Mouse (Mus musculus) lung, embryonic 14.5 days (tissue): ENCODE measurements around the gene Adgrg3. TPM values are rescaled to one million over a fixed set of nuclear protein-coding genes. Genes with fewer than 3 reads are reported as not detected.
A peak's percentile ranks its signal among the peaks of the same experiment; 100 is the strongest.

Source experiments
- ATAC-seq: fragments of 200-750 bp; cut with Nextera tagmentation; 2 replicates; pipeline ENCODE4 v1.8.0; 2017; ENCODE audit warnings: mild to moderate bottlenecking, moderate TSS enrichment, moderate library complexity; ENCODE audit not compliant: insufficient read depth
- DNase-seq: peaks from one replicate; pipeline ENCODE4 v3.0.0-alpha.2; 2015
- H3K27ac ChIP-seq: fragments of 300-500 bp; sonication (generic); 2 replicates; pipeline ENCODE4 v1.5.1; 2014; ENCODE audit warnings: low read depth, mild to moderate bottlenecking, moderate library complexity
- H3K27me3 ChIP-seq: fragments of 300-500 bp; sonication (generic); 2 replicates; pipeline ENCODE4 v1.6.1; 2014; ENCODE audit warnings: low read length, control low read depth; ENCODE audit not compliant: insufficient read depth
- H3K36me3 ChIP-seq: fragments of 300-500 bp; sonication (generic); 2 replicates; pipeline ENCODE4 v1.6.1; 2014; ENCODE audit warnings: control low read depth; ENCODE audit not compliant: insufficient read depth
- H3K4me1 ChIP-seq: fragments of 300-500 bp; sonication (generic); 2 replicates; pipeline ENCODE4 v1.6.1; 2014; ENCODE audit warnings: antibody characterized with exemption, control low read depth; ENCODE audit not compliant: insufficient read depth
- H3K4me2 ChIP-seq: fragments of 300-500 bp; sonication (generic); 2 replicates; pipeline ENCODE4 v1.6.1; 2014; ENCODE audit warnings: mild to moderate bottlenecking
- H3K4me3 ChIP-seq: fragments of 300-500 bp; sonication (generic); 2 replicates; pipeline ENCODE4 v1.5.1; 2014; ENCODE audit warnings: low read depth, low read length
- H3K9ac ChIP-seq: fragments of 300-500 bp; sonication (generic); 2 replicates; pipeline ENCODE4 v1.6.1; 2014
- H3K9me3 ChIP-seq: fragments of 300-500 bp; sonication (generic); 2 replicates; pipeline ENCODE4 v1.6.1; 2016; ENCODE audit warnings: low read depth, low read length, control low read depth
- CTCF ChIP-seq: IDR thresholded peaks from 2 replicates; pipeline ENCODE4 v1.5.1; 2016; ENCODE audit warnings: antibody characterized with exemption, low read depth
- WGBS: fragments of 180-500 bp; shearing (Covaris S2); extraction: QIAGEN DNeasy Blood & Tissue Kit; methylation state at CpG from one replicate; pipeline ENCODE4 v1.1.7; 2014; 5-methylcytosine and 5-hydroxymethylcytosine counted together
- polyA plus RNA-seq: library from polyadenylated mRNA; unstranded; fragments of >200 nt; fragmentation: Nextera tagmentation; extraction: Ambion mirVana; gene quantifications from 2 replicates; pipeline ENCODE4 v1.2.1, GENCODE M21; 2014

The Adgrg3 gene
- 4.0 and 4.7 TPM in 2 replicates for polyA plus RNA-seq

- Histone ChIP-seq H3K4me2 (no peak within 1 kb of the TSS), H3K36me3 (peaks cover 5% of the 10 kb centered on the region; the same call in 1 of the 2 replicates), H3K4me1 (no peaks in the 10 kb centered on the region), H3K9me3 (no peaks in the 10 kb centered on the region), H3K27ac (no peak within 1 kb of the TSS), H3K4me3 (no peak within 1 kb of the TSS), H3K27me3 (no peaks in the 10 kb centered on the region), H3K9ac (no peak within 1 kb of the TSS)
- DNase-seq (no peak), ATAC-seq (no peak)
- WGBS = 68% methylated on average over 11 of the region's 11 CpGs
- no peak for TF ChIP-seq CTCF
These were observed at the start of gene Adgrg3 for GRCm38 (mm10) chr8:95017451-95017850. Adgrg3 (plus strand) TSS chr8:95017692.

GRCm38 (mm10) chr8:94973270-94973669 is 44.2 kb upstream of the Adgrg3 start:
- 86% methylated on average over 9 of the region's 9 CpGs for WGBS
- H3K4me2 ChIP-seq = no peak overlapping the region

GRCm38 (mm10) chr8:94973786-94974185 is 43.7 kb upstream of the Adgrg3 start:
- peaks cover 3% of the 10 kb centered on the region; the same call in 1 of the 2 replicates for H3K4me1 ChIP-seq
- peaks cover 6% of the 10 kb centered on the region; the same call in 1 of the 2 replicates for H3K27me3 ChIP-seq
- WGBS = 73% methylated on average over 9 of the region's 9 CpGs
- TF ChIP-seq CTCF = no peak
- no peaks in the 10 kb centered on the region for H3K36me3 ChIP-seq
- H3K9me3 ChIP-seq = no peaks in the 10 kb centered on the region
- DNase-seq (no peak), ATAC-seq (no peak)
- H3K4me2 ChIP-seq = no peak overlapping the region
- H3K4me3 ChIP-seq = no peak overlapping the region
- H3K27ac ChIP-seq = peak overlapping the region; percentile 83
- no peak overlapping the region for H3K9ac ChIP-seq

More at GRCm38 (mm10) chr8:94973270-94973669, 44.2 kb upstream of the Adgrg3 start:
- Histone ChIP-seq H3K36me3 (no peaks in the 10 kb centered on the region), H3K27ac (no peak overlapping the region), H3K9ac (no peak overlapping the region), H3K4me1 (peaks cover 3% of the 10 kb centered on the region; the same call in 1 of the 2 replicates), H3K4me3 (no peak overlapping the region), H3K9me3 (no peaks in the 10 kb centered on the region), H3K27me3 (peaks cover 5% of the 10 kb centered on the region; the same call in 1 of the 2 replicates)
- ATAC-seq (no peak), DNase-seq (no peak)
- TF ChIP-seq CTCF = no peak

GRCm38 (mm10) chr8:94974467-94975165 is 42.9 kb upstream of the Adgrg3 start, which contains the start of gene Adgrg1:
Adgrg1 (plus strand) TSS chr8:94974751.
- WGBS = 27% methylated on average over 7 of the region's 7 CpGs
- Histone ChIP-seq H3K9ac (no peak within 1 kb of the TSS), H3K36me3 (no peaks in the 10 kb centered on the region), H3K4me1 (peaks cover 3% of the 10 kb centered on the region; the same call in 1 of the 2 replicates), H3K4me3 (no peak within 1 kb of the TSS), H3K4me2 (0 out of 2 replicates have a peak within 1 kb of the TSS, but pooled peaks have one; percentile 18), H3K9me3 (no peaks in the 10 kb centered on the region), H3K27me3 (peaks cover 6% of the 10 kb centered on the region; the same call in 1 of the 2 replicates), H3K27ac (peak within 1 kb of the TSS; percentile 90)
- no peak for TF ChIP-seq CTCF
- ATAC-seq (peak; percentile 68), DNase-seq (peak; percentile 62)

GRCm38 (mm10) chr8:94976651-94977417 is 40.7 kb upstream of the Adgrg3 start:
- peak; percentile 60 for ATAC-seq
- Histone ChIP-seq H3K4me1 (peaks cover 3% of the 10 kb centered on the region; the same call in 1 of the 2 replicates), H3K36me3 (no peaks in the 10 kb centered on the region), H3K27me3 (peaks cover 6% of the 10 kb centered on the region; the same call in 1 of the 2 replicates), H3K9ac (peak overlapping the region; percentile 50), H3K9me3 (no peaks in the 10 kb centered on the region), H3K4me3 (peak overlapping the region; percentile 42), H3K4me2 (peak overlapping the region; percentile 59), H3K27ac (peak overlapping the region; percentile 93)
- TF ChIP-seq CTCF = no peak
- WGBS = 12% methylated on average over 17 of the region's 17 CpGs
- DNase-seq = peak; percentile 71

- H3K27me3 ChIP-seq = peaks cover 6% of the 10 kb centered on the region; the same call in 1 of the 2 replicates
- no peaks in the 10 kb centered on the region for H3K36me3 ChIP-seq
- H3K9ac ChIP-seq = peak overlapping the region; percentile 50
- no peaks in the 10 kb centered on the region for H3K9me3 ChIP-seq
- WGBS = 32% methylated on average over 9 of the region's 9 CpGs
- DNase-seq (no peak), ATAC-seq (no peak)
- peak overlapping the region; percentile 42 for H3K4me3 ChIP-seq
- H3K4me1 ChIP-seq = peaks cover 3% of the 10 kb centered on the region; the same call in 1 of the 2 replicates
- H3K4me2 ChIP-seq = peak overlapping the region; percentile 59
- TF ChIP-seq CTCF = no peak
- H3K27ac ChIP-seq = peak overlapping the region; percentile 93
These were observed 39.4 kb upstream of the Adgrg3 start for GRCm38 (mm10) chr8:94978131-94978530.
